Mouse (Mus musculus) hematopoietic stem cell, adult 5-6 weeks (primary cell): ENCODE measurements around the gene Ces5a. TPM values are rescaled to one million over a fixed set of nuclear protein-coding genes. Genes with fewer than 3 reads are reported as not detected.
A peak's percentile ranks its signal among the peaks of the same experiment; 100 is the strongest.

Source experiments
- ATAC-seq, 2 experiments: fragments of 125-278 bp in 1 of 2; replicated peaks in 1 of 2; 2 replicates each; pipeline ENCODE4 v1.8.0; 2016 to 2017; ENCODE audit warnings: inconsistent platforms in 2 of 2, mild to moderate bottlenecking in 2 of 2, moderate number of reproducible peaks in 2 of 2, low read depth in 1 of 2, moderate TSS enrichment in 1 of 2; ENCODE audit not compliant: low FRiP score in 2 of 2, poor library complexity in 2 of 2, severe bottlenecking in 2 of 2, insufficient read depth in 1 of 2, low TSS enrichment in 1 of 2
- total RNA-seq: library from RNA; stranded (forward); fragments of 172-1452, 232-1000 nt; gene quantifications from 2 replicates; pipeline ENCODE4 v1.2.3, GENCODE M21; 2017

Ces5a gene
- total RNA-seq, result not detected in 2 replicates

DNA sequence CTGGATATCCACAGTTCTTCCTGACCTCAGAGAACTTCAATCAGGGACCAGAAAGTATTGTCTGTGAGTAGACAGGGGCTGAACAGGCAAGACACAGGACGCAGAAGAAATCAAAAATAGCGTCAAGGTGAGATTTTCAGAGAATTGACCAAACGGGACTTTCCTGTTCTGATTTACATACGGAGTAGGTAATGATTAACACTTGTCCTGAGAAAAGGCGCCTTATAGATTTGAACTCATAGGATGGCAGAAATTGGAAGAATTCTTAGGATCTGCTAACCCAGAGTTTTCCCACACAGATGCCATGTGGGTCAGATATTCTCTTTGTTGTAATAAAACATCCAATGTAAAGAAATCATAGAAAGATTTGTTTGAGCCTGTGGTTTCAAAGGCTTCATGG, at the start of gene Ces5a:
Gene Ces5a (minus strand): TSS at position 101 of the 400 bp plus-strand sequence.
- ATAC-seq, result no peak

DNA sequence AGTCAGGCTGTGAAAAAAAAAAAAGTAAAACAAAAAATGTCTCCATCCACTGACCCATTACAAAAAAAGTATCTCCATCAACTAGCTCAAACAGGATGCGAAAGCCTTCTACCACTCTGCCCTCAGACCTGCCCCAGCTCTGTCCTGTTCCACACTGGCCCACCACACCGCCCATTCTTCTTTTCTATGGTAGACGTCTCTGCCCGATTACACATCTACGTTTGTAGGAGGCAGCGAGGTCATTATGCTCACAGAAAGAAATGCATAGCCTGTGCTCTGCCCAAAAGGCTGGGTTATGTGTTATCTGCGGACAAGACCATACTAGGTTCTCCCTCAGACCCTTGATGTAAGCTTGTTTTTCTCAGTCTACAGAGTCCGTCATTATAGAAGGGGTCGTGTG, 37.2 kb upstream of the Ces5a start:
- no peak for ATAC-seq

DNA sequence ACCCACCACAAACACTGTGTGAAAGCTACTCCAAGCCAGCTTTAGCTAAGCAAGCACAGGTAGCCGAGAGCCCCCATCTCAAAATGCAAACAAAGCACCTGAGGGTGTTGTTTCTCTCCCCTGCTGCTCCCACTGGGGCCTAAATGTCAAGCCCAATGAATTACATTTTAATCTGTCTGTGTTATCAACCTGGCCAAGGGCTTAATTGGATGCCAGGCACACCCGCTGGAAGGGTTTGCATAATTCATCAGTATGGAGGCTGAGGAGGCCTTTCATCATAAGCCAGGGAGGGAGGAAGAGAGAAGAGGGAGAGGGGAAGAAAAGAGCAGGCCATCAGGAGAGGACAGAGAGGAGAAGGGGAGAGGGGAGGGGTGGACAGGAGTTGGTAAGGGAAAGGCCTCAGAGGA, 36.5 kb upstream of the Ces5a start:
- no peak for ATAC-seq

DNA sequence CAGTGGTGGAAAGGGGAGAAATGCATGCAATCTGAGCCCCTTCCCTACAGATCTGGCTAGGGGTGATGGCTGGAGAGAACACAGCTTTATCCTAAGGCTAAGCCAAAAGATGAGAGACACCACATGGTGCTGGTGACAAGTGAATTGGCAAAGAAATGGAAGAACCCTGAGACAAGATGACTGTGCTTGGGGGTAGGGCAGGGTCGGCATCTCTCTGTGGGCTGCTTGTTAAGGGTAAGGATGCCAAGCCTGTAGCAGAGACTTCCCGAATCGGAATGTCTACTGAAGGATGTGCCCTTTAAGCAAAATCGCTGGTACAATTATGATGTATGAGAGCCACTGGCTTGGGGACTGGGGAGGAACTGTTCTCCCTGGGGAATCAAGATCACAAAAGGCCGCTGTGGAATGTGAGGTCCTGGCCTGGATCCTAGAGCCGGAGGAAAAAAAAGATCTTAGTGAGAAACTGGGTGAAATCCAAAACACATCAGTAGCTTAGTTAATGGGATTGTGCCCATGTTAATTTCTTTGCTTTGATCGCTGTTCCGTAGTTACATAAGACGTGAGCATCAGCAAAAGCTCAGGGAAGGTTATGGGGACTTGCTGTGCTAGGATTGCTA, 35.8 kb upstream of the Ces5a start:
- no peak for ATAC-seq

DNA sequence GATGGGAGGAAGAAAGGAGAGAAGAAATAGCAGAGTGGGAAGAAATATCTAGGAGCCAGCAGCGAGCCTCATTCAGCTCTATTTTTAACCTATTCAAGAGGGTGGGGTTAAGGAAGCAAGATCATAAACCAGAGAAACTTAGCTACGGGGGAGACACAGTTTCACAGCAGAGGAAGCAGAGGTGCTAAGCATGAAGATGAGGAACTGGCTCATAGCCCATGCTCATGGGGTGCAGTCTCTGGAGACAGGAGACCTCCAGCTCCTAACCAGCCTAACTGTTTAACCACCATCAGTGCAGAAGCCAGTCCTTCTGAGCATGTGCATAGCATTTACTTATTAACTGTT, 34.5 kb upstream of the Ces5a start:
- ATAC-seq, result no peak

DNA sequence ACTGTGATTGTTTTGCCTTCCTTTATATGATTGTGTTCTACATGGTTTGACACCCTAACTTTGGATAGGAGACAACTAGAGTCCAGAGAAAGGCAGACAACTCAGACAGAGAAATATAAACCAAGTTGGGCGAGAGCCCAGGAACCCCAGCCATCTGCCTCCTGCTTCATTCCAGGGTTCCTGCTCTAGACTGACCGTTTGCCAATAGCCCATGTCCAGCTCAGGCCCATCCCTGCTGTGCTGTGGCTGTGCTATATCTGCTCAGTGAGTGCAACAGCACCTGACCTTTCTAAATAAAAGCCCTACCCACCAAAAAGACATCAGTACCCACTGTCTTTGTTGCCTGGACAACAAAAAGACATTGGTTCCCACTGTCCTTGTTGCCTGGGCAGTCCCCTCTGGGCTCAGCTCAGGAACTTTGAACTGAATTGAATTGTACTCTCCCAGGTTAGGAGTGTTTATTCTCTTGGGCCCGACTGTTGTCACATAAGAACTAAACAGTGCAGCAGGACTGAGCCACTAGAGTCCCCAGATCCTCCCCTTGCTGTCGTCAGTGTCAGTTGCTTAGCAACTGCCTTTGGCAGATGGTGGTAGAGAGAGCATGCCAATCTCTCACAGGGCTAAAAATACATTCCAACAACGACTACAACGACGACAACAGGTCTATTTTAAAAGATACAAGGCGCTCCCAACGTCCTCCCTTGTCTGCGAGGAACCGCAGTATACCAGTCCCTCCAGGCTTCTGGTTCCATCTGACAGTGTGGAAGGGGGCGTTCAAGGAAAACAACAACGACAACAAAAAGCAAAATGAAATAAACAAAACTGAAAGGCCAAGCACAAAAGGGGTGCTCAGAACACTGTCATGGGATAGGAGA, 33.9 kb upstream of the Ces5a start:
- no peak for ATAC-seq

DNA sequence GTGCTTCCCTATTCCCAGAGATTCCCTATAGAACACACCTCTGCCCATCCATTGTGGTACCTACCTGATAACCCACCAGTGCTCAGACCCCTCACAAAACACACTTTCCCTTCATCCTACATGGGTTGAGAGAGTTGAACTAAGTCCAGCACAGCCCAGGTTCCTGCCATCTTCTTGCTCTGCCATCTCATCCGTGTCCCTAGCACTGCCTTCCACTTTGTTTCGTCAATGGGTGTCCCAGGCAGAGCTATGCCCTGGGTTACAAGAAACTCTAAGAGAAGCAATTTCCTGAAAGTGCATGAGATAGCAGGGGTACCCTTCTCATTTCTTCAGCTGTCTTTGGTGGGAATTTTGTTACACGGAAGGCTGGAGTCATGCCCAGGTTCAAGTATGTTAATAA, 33.0 kb upstream of the Ces5a start:
- no peak for ATAC-seq

DNA sequence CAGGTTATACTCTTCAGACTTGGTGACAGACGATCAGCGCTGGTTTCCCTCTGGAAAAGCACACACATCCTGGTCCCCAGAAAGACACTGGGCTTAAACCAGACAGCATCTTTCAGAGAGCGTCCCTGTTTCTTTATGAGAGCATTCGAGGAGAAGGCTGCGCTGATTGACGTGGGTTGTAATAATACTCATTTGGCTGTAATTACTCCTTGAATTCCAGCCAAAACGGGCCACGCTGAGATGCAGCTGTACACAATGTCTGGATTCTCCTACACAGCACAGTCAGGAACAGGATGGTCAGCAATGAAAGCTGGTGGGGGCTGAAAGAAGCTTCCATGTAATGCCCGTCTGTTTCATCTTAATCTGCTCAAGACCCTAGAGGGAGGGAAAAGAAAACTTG, 31.5 kb upstream of the Ces5a start:
- no peak for ATAC-seq

DNA sequence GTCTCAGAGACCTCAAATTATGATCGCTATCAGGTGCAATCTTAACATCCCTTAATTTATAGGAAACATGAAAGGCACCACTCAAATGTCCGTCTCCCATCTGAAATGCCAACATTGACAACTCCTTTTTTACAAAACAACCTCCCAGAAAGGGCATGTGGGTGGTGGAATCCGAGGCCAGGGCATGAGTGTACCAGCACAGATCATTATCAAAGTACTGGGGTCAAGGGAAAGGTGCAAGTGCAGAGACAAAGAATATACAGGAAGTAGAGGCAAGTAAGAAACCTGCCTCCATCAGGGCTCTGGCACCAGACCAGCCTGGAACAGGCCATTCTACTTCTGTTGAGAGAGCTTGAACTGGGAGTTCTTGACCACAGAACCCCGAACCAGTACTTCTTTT, 29.0 kb upstream of the Ces5a start:
- ATAC-seq, result no peak

DNA sequence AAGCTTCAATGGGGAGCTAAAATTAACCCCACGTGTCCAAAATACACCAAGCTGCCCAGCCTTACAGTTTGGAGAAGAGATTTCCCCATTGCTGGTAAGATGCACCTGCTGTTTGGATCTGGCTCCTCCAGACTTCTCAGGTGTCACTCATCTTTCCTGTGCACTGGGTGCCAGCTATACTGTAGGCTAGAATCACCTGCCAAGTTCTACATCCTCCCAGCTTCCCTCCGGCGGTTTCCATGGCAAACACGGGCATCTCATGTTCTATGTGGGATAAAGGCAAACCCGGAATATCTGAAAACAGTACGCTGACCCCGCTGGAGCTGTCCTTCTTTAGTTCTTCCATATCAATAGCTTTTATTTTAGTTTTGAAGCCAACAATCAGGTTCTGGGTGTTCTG, 27.9 kb upstream of the Ces5a start:
- no peak for ATAC-seq

DNA sequence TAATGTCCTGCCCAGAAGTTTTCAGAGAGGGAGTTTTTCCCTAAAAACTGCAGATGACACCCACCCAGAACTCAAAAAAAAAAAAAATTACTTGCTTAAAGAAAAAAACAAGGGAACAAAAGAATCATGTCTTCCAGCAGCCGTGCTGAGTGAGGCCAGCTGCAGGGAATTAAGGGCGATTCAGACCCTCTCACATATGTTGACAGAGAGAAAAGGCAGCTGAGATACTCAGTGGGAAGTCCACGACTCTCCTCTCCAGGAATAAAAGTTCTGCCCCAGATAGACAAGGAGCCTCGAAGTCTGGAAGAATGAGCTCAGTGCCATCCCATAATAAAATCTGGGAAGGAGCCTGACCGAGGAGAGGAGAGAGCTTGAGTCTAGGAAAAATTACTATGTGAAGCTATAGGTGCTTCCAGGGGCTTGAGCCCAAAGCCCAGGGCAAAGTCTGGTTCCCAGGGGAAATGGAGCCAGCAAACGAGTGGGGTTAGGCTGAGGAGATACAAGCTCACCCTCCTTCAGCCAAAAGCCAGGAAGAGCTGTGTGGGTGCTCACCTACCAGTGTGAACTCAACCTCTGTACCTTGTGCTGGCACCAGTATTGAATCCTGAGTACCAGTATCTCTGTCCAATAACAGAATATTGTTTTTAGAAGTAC, 27.1 kb upstream of the Ces5a start:
- ATAC-seq, result no peak

DNA sequence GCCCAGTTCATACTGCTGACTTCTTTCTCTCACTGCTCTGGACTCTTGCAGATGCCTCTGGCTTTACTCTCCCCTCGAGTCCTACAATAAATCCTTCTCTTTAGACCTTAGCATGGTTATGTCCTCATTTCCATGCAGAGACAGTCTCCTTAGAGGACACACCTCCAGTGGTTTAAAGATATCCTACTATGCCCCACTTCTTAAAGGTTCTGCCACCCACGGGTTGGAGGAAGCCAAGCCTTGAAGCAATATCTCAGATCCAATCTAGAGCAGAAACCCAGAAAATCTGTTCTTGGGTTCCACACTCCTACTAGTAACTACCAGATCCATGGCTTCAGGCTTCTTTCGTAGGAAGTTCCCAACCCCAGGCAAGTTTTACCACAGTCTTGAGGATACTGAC, 25.6 kb upstream of the Ces5a start:
- no peak for ATAC-seq

DNA sequence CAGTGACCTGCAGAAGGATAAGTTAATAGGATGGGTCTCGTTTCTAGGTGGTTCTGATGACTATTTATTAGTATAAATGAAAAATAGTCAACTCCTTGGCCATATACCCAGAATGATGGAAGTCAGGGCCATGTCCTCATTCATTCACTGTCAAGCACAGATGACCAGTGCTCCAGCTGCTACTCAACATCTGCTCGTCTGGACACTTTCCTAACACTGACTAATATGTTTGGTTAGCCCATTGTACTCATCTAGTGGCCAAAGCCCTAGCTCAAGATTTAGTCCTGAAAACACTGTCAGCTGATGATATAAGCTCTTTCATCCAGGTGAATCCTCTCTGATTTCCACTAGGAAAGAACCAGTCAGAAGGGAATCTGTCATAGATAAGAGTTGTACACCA, 24.1 kb upstream of the Ces5a start:
- no peak for ATAC-seq

DNA sequence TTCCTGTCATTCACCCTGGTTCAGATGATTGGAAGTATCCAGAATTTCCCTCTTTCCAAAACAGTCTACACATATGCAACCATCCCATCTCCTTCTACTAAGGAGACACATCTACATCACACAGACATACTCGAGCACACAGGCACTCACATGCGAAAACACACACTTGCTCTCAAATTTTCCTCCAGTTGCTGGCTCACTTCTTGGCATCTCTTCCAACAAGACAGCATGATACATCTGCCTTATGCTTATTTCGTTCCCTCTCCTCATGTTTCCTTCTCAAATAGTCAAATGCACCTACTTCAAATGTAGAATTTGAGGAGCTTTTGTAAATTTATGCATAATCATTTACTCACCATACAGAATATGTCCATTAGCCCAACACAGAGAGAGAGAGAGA, 33.0 kb downstream of the Ces5a start:
- ATAC-seq, result no peak

DNA sequence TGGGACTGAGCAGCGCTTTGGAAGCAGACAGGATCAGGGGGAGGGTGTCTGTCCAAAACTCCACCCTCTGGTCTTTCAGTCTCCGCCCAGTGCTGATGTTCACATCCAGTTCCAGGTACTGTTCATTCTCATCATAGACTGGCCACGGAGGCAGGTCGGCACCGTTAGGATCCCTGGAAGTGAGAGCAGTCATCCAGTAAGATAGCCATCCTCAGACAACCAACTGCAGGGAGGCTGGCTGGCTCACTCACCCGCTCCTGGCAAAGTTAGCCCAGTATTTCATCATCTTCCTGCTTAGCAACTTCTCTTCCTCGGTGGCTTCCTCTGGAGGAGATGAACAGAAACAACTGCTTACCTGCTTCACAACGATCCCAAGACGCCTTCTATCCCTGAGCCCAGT, 36.2 kb downstream of the Ces5a start:
- no peak for ATAC-seq

DNA sequence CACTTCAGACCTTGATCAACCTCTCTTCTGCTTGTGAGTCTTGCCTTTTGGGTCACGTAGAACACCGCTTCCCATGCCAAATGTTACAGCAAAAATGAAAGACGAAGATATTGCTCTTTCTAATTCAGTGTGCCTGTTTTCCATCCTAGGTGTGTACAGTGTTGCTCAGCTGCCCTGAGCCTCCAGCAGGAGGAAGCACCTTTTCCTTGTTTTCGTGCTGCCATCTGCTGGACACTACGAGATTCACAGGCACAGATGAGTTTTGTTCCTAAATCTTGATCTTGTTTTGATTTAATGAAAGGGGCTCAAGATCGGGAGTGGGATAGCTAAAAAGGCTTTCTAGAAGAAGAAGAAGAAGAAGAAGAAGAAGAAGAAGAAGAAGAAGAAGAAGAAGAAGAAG, 40.3 kb downstream of the Ces5a start:
- ATAC-seq, result peak in 1 of 2 experiments; percentile 67; a peak in 2 of 4 replicates

DNA sequence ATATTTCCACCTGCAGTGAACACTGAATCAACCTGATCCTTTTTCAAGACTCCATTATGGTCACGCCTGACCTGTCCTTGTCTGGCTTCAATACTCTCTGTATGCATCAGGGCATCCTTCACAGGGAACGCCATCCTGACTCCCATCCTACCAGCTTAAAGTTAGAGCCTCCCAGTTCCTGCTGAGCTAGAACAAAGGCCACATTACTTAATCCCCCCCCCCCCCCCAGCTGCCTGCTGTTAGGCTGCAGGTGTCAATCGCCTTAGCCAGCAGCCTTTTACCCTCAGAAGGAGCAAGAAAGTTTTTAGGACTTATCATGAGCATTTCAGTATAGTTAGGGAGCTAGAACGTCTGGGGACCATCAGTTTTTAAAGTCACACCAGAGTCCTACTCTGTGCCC, 46.9 kb downstream of the Ces5a start:
- ATAC-seq, result no peak

DNA sequence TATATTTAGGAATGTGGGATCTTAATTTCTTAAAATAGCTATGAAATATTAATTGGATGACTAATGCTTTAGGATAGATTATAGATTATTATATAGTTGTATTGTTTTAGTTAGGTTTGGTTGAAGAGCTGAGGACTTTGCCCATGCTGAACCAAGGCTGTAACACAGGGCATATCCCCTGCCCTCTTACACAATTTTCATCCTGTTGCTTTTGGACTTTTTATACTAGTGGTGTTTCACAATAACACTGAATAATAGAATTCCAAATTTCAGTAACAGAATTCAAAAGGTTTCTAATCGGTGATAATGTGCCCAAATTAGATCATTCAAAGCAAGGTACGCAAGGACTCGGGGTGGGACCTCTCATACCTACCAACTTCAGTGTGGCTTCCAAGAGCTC, 57.4 kb downstream of the Ces5a start:
- ATAC-seq, result no peak
